Mouse (Mus musculus) thymus, adult 2 months (tissue): Measurements from ENCODE around the gene Cldn14. TPM values are rescaled to one million over a fixed set of nuclear protein-coding genes. Genes with fewer than 3 reads are reported as not detected.

Experiments
- DNase-seq: peaks from one replicate; pipeline ENCODE4 v3.0.0; 2021
- H3K27ac ChIP-seq: fragments of 200-500 bp; 2 replicates; pipeline ENCODE4 v1.5.1; 2012; ENCODE audit warnings: low read length, control low read depth; ENCODE audit not compliant: control insufficient read depth, insufficient read depth
- H3K27me3 ChIP-seq: fragments of 200-500 bp; 2 replicates; pipeline ENCODE4 v1.6.1; 2012; ENCODE audit warnings: mild to moderate bottlenecking, low read length, moderate library complexity, mixed read lengths; ENCODE audit not compliant: control insufficient read depth, insufficient read depth
- H3K36me3 ChIP-seq: fragments of 200-500 bp; 2 replicates; pipeline ENCODE4 v1.6.1; 2012; ENCODE audit warnings: mild to moderate bottlenecking, low read length, moderate library complexity; ENCODE audit not compliant: control insufficient read depth, insufficient read depth
- H3K4me1 ChIP-seq: fragments of 200-500 bp; replicated peaks from 2 replicates; pipeline ENCODE4 v1.6.1; 2012; ENCODE audit warnings: low read length; ENCODE audit not compliant: control insufficient read depth, insufficient read depth
- H3K4me3 ChIP-seq: fragments of 200-500 bp; 2 replicates; pipeline ENCODE4 v1.5.1; 2012; ENCODE audit warnings: mild to moderate bottlenecking, low read length, control low read depth, moderate library complexity; ENCODE audit not compliant: control insufficient read depth, insufficient read depth
- CTCF ChIP-seq: fragments of 200-500 bp; IDR thresholded peaks from 2 replicates; pipeline ENCODE4 v1.5.1; 2012; ENCODE audit warnings: mild to moderate bottlenecking, control low read depth, low read length, moderate library complexity, borderline replicate concordance; ENCODE audit not compliant: control insufficient read depth, poor library complexity, insufficient read depth; ENCODE audit errors: extremely low read depth
- POLR2A ChIP-seq: fragments of 200-500 bp; IDR thresholded peaks from 2 replicates; pipeline ENCODE4 v1.6.1; 2012; ENCODE audit warnings: mild to moderate bottlenecking, low read length, control low read depth, moderate library complexity; ENCODE audit not compliant: control insufficient read depth, poor library complexity, insufficient read depth; ENCODE audit errors: extremely low read depth
- WGBS: fragments of 180-500 bp; shearing (Covaris S2); methylation state at CpG from one replicate; pipeline ENCODE4 v1.1.7; 2018; 5-methylcytosine and 5-hydroxymethylcytosine counted together
- polyA plus RNA-seq: library from polyadenylated mRNA; depleted of rRNA; stranded (reverse); fragments of >200 nt; gene quantifications from 2 replicates; pipeline ENCODE4 v1.2.3, GENCODE M21; 2012

Gene Cldn14
- polyA plus RNA-seq, 1 experiment, result 0.26 TPM

DNA sequence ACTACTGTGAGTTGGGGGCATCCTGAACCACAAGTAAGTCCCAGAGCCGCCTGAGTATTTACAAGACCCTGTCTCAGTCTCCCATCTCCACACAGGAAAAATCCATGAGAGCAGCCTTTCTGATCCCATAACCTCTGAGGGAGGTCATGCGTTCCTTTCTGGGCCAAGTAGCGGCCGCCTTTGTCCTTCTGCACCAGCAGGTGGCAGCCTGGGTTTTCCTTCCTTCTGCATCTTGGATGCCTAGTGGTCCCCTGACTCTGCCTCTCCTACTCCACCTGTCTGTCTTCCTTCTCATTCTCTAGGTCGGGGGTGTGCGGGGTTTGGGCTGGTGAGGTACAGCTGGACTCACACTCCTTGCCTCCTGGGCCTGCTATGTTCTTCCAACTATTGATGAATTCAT lies 105.6 kb downstream of the Cldn14 start:
- DNase-seq, result peak; percentile 32
- 88% methylated on average over 6 of the region's 6 CpGs for WGBS

GRCm38 (mm10) chr16:93893285-93893684 lies 115.4 kb downstream of the Cldn14 start:
- TF ChIP-seq POLR2A (no peak), CTCF (no peak)

More for the DNA sequence above, 105.6 kb downstream of the Cldn14 start:
- Histone ChIP-seq H3K27me3 (no peaks in the 10 kb centered on the region), H3K36me3 (peaks cover 9% of the 10 kb centered on the region; the same call in 1 of the 2 replicates), H3K4me3 (no peak overlapping the region), H3K4me1 (peaks cover 18% of the 10 kb centered on the region), H3K27ac (no peak overlapping the region)
- TF ChIP-seq POLR2A (no peak), CTCF (peak; percentile 46; the same call in 1 of the 2 replicates)

GRCm38 (mm10) chr16:93890948-93891604 lies 117.6 kb downstream of the Cldn14 start:
- H3K4me1 ChIP-seq, result no peaks in the 10 kb centered on the region
- H3K27ac ChIP-seq, result no peak overlapping the region
- H3K4me3 ChIP-seq, result no peak overlapping the region
- WGBS, result 55% methylated on average over 12 of the region's 12 CpGs
- no peak for DNase-seq
- H3K27me3 ChIP-seq, result no peaks in the 10 kb centered on the region
- TF ChIP-seq CTCF (no peak), POLR2A (no peak)
- H3K36me3 ChIP-seq, result peaks cover 8% of the 10 kb centered on the region; the same call in 1 of the 2 replicates

More at GRCm38 (mm10) chr16:93893285-93893684, 115.4 kb downstream of the Cldn14 start:
- Histone ChIP-seq H3K4me3 (no peak overlapping the region), H3K4me1 (no peaks in the 10 kb centered on the region), H3K36me3 (peaks cover 9% of the 10 kb centered on the region; the same call in 1 of the 2 replicates), H3K27me3 (no peaks in the 10 kb centered on the region), H3K27ac (no peak overlapping the region)
- DNase-seq, result no peak
- WGBS, result 96% methylated on average over 5 of the region's 5 CpGs

GRCm38 (mm10) chr16:93888481-93888880 lies 120.2 kb downstream of the Cldn14 start:
- Histone ChIP-seq H3K36me3 (peaks cover 3% of the 10 kb centered on the region; the same call in 1 of the 2 replicates), H3K27ac (no peak overlapping the region), H3K4me3 (no peak overlapping the region), H3K4me1 (peaks cover 3% of the 10 kb centered on the region), H3K27me3 (no peaks in the 10 kb centered on the region)
- DNase-seq, result no peak
- WGBS, result 88% methylated on average over 6 of the region's 6 CpGs
- TF ChIP-seq CTCF, result no peak
- TF ChIP-seq POLR2A, result no peak

DNA sequence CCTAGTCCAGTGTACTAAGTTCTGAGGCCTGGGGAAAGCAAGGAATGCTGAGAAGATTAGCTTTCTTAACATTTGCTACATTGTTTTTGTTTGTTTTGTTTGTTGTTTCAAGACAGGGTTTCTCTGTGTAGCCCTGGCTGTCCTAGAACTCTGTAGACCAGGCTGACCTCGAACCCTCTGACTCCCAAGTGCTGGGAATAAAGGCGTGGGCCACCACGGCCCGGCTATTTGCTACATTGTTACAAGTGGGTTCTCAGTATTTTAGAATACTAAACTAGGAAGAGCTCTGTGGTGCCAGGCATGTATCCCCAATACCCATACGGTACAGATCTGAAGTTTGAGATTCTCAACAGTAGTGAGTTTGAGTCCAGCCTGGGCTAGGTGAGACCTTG lies 123.9 kb downstream of the Cldn14 start:
- TF ChIP-seq CTCF, result no peak
- no peak for TF ChIP-seq POLR2A
- Histone ChIP-seq H3K27ac (no peak overlapping the region), H3K4me1 (peaks cover 6% of the 10 kb centered on the region), H3K27me3 (no peaks in the 10 kb centered on the region), H3K36me3 (no peaks in the 10 kb centered on the region), H3K4me3 (peak overlapping the region; percentile 67)
- DNase-seq, result no peak
- 55% methylated on average over 5 of the region's 5 CpGs for WGBS

GRCm38 (mm10) chr16:93884086-93884721 lies 124.4 kb downstream of the Cldn14 start:
- under 1% methylated on average over 43 of the region's 43 CpGs for WGBS
- Histone ChIP-seq H3K4me1 (peaks cover 6% of the 10 kb centered on the region), H3K27me3 (no peaks in the 10 kb centered on the region), H3K36me3 (no peaks in the 10 kb centered on the region), H3K27ac (no peak overlapping the region), H3K4me3 (peak overlapping the region; percentile 67)
- DNase-seq, result peak; percentile 21
- TF ChIP-seq CTCF, result no peak
- TF ChIP-seq POLR2A, result no peak
